Mouse (Mus musculus) spleen, adult 2 months (tissue): ENCODE data around the gene Lzts2. TPM values are rescaled to one million over a fixed set of nuclear protein-coding genes. Genes with fewer than 3 reads are reported as not detected.

Experiments
- DNase-seq, 2 experiments: peaks; one replicate each; pipeline versions ENCODE4 v3.0.0 to v3.0.0-alpha.2; 2012 to 2021; ENCODE audit warnings: low spot score in 2 of 2, low read depth in 1 of 2
- H3K27ac ChIP-seq: fragments of 200-500 bp; 2 replicates; pipeline ENCODE4 v1.5.1; 2012; ENCODE audit warnings: low read length, inconsistent platforms; ENCODE audit not compliant: insufficient read depth
- H3K27me3 ChIP-seq: fragments of 200-500 bp; 2 replicates; pipeline ENCODE4 v1.6.1; 2012; ENCODE audit warnings: mild to moderate bottlenecking, moderate library complexity, low read length, inconsistent platforms; ENCODE audit not compliant: control insufficient read depth, insufficient read depth
- H3K36me3 ChIP-seq: fragments of 200-500 bp; 2 replicates; pipeline ENCODE4 v1.6.1; 2012; ENCODE audit warnings: mild to moderate bottlenecking, low read length, inconsistent platforms; ENCODE audit not compliant: control insufficient read depth, insufficient read depth
- H3K4me1 ChIP-seq: fragments of 200-500 bp; 2 replicates; pipeline ENCODE4 v1.6.1; 2011; ENCODE audit warnings: inconsistent platforms; ENCODE audit not compliant: control insufficient read depth, insufficient read depth, insufficient read length
- H3K4me3 ChIP-seq: fragments of 200-500 bp; 2 replicates; pipeline ENCODE4 v1.5.1; 2011; ENCODE audit warnings: mild to moderate bottlenecking, inconsistent platforms; ENCODE audit not compliant: insufficient read depth, insufficient read length; ENCODE audit errors: extremely low read depth
- CTCF ChIP-seq: fragments of 200-500 bp; IDR thresholded peaks from 2 replicates; pipeline ENCODE4 v1.5.1; 2011; ENCODE audit warnings: mild to moderate bottlenecking, inconsistent platforms; ENCODE audit not compliant: insufficient read depth, insufficient read length, insufficient replicate concordance; ENCODE audit errors: extremely low read depth
- POLR2A ChIP-seq: fragments of 200-500 bp; IDR thresholded peaks from 2 replicates; pipeline ENCODE4 v1.6.1; 2011; ENCODE audit warnings: low read depth, low read length, inconsistent platforms
- WGBS: fragments of 180-500 bp; shearing (Covaris S2); methylation state at CpG from one replicate; pipeline ENCODE4 v1.1.7; 2018; 5-methylcytosine and 5-hydroxymethylcytosine counted together
- polyA plus RNA-seq: library from polyadenylated mRNA; depleted of rRNA; stranded (reverse); fragments of >200 nt; gene quantifications from 2 replicates; pipeline ENCODE4 v1.2.3, GENCODE M21; 2012

The Lzts2 gene
- polyA plus RNA-seq, 1 experiment, result 23.3 TPM

- H3K27ac ChIP-seq, result no peak overlapping the region
- DNase-seq, result no peak
- WGBS, result 89% methylated on average over 7 of the region's 7 CpGs
- no peaks in the 10 kb centered on the region for H3K27me3 ChIP-seq
- H3K36me3 ChIP-seq, result peaks cover 1% of the 10 kb centered on the region
- no peak overlapping the region for H3K4me3 ChIP-seq
- TF ChIP-seq POLR2A (no peak), CTCF (no peak)
- H3K4me1 ChIP-seq, result peaks cover 6% of the 10 kb centered on the region; the same call in 1 of the 2 replicates
Measured at GRCm38 (mm10) chr19:45003740-45004516, 10.3 kb upstream of the Lzts2 start.

GRCm38 (mm10) chr19:45005444-45005843, 8.8 kb upstream of the Lzts2 start, which contains the start of gene Twnk:
TSS of gene Twnk (plus strand) at chr19:45005663.
- H3K27ac ChIP-seq, result peak within 1 kb of the TSS; percentile 89
- peaks cover 4% of the 10 kb centered on the region for H3K36me3 ChIP-seq
- 8% methylated on average over 16 of the region's 16 CpGs for WGBS
- H3K4me3 ChIP-seq, result peak within 1 kb of the TSS; percentile 97
- H3K27me3 ChIP-seq, result no peaks in the 10 kb centered on the region
- TF ChIP-seq CTCF (no peak), POLR2A (no peak)
- peak; percentile 71 to 84 for DNase-seq
- peaks cover 6% of the 10 kb centered on the region; the same call in 1 of the 2 replicates for H3K4me1 ChIP-seq

GRCm38 (mm10) chr19:45005957-45006712, 8.1 kb upstream of the Lzts2 start, which contains the start of gene Mrpl43:
TSS of gene Mrpl43 (minus strand) at chr19:45006442.
- peak within 1 kb of the TSS; percentile 89 for H3K27ac ChIP-seq
- H3K27me3 ChIP-seq, result no peaks in the 10 kb centered on the region
- H3K36me3 ChIP-seq, result peaks cover 4% of the 10 kb centered on the region
- TF ChIP-seq CTCF (no peak), POLR2A (no peak)
- peaks cover 6% of the 10 kb centered on the region; the same call in 1 of the 2 replicates for H3K4me1 ChIP-seq
- DNase-seq, result peak; percentile 85 to 97
- peak within 1 kb of the TSS; percentile 97 for H3K4me3 ChIP-seq
- WGBS, result under 1% methylated on average over 78 of the region's 82 CpGs

GRCm38 (mm10) chr19:45007021-45007420, 7.2 kb upstream of the Lzts2 start:
- H3K36me3 ChIP-seq, result peaks cover 3% of the 10 kb centered on the region; the same call in 1 of the 2 replicates
- DNase-seq, result no peak
- H3K27ac ChIP-seq, result no peak overlapping the region; the same call in 1 of the 2 replicates
- peaks cover 6% of the 10 kb centered on the region; the same call in 1 of the 2 replicates for H3K4me1 ChIP-seq
- 22% methylated on average over 17 of the region's 17 CpGs for whole genome bisulfite sequencing
- peak overlapping the region; percentile 97; the same call in 1 of the 2 replicates for H3K4me3 ChIP-seq
- no peaks in the 10 kb centered on the region for H3K27me3 ChIP-seq
- no peak for TF ChIP-seq CTCF
- TF ChIP-seq POLR2A, result no peak

GRCm38 (mm10) chr19:45007425-45008191, 6.6 kb upstream of the Lzts2 start:
- H3K36me3 ChIP-seq, result peaks cover 3% of the 10 kb centered on the region; the same call in 1 of the 2 replicates
- no peak for DNase-seq
- 89% methylated on average over 20 of the region's 20 CpGs for WGBS
- peaks cover 6% of the 10 kb centered on the region; the same call in 1 of the 2 replicates for H3K4me1 ChIP-seq
- no peaks in the 10 kb centered on the region for H3K27me3 ChIP-seq
- H3K4me3 ChIP-seq, result no peak overlapping the region
- H3K27ac ChIP-seq, result no peak overlapping the region
- TF ChIP-seq POLR2A (no peak), CTCF (no peak)

GRCm38 (mm10) chr19:45010646-45011045, 3.6 kb upstream of the Lzts2 start:
- Histone ChIP-seq H3K4me1 (peaks cover 12% of the 10 kb centered on the region; the same call in 1 of the 2 replicates), H3K27me3 (no peaks in the 10 kb centered on the region), H3K27ac (no peak overlapping the region), H3K4me3 (no peak overlapping the region), H3K36me3 (peaks cover 3% of the 10 kb centered on the region; the same call in 1 of the 2 replicates)
- 91% methylated on average over 4 of the region's 4 CpGs for WGBS
- TF ChIP-seq POLR2A (no peak), CTCF (no peak)
- DNase-seq, result no peak
